Mouse (Mus musculus) erythroblast, adult 5-6 weeks (primary cell): ENCODE results near the gene Pnpo. TPM values are rescaled to one million over a fixed set of nuclear protein-coding genes. Genes with fewer than 3 reads are reported as not detected.
A peak's percentile ranks its signal among the peaks of the same experiment; 100 is the strongest.

Experiments
- ATAC-seq: replicated peaks from 2 replicates; pipeline ENCODE4 v1.8.0; 2016; ENCODE audit warnings: moderate number of reproducible peaks, mild to moderate bottlenecking, moderate TSS enrichment, inconsistent platforms; ENCODE audit not compliant: poor library complexity, low FRiP score, severe bottlenecking
- total RNA-seq, 2 experiments: library from RNA; stranded (forward) in 1 of 2; stranded (reverse) in 1 of 2; fragments of 150-400 nt in 1 of 2; fragments of 200-764, 138-1000 nt in 1 of 2; gene quantifications; 2 replicates each; pipeline versions ENCODE4 v1.2.3 to v1.2.4; 2015 to 2017; ENCODE audit warnings: low replicate concordance in 2 of 2

Pnpo gene
- total RNA-seq (2015; ENCODE audit: low replicate concordance) (231 and 288 TPM in 2 replicates), total RNA-seq (2017; ENCODE audit: low replicate concordance) (381 and 405 TPM in 2 replicates)

DNA sequence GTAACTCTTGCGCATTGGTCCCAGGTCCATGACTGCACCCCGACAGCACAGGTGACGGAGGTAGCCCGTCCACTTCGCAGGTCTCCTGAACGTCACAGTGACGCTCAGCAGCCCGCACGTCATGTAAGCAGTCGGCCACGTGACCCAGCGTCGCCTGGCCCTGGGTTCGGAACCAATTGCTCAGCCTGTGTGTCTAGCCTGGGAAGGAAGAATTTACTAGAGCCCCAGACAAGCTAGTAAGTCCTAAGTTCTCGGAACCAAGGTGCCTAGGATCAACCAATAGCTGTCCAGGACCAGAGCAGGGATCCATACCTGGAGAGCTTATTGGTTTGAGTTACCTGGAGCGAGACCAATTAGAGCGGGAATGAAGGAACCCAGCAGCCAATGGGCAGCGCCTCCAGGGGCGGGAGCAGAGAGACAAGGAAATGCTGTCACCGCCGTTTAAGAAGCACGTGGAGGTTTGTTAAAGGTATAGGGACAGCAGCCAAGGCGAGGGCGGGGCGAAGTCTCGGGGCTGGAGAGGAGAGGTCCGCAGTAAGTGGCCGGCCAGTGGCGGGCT is at the start of gene Pnpo:
Pnpo (minus strand) TSS at position 241 of the 559 bp plus-strand sequence.
- peak; percentile 72 for ATAC-seq

DNA sequence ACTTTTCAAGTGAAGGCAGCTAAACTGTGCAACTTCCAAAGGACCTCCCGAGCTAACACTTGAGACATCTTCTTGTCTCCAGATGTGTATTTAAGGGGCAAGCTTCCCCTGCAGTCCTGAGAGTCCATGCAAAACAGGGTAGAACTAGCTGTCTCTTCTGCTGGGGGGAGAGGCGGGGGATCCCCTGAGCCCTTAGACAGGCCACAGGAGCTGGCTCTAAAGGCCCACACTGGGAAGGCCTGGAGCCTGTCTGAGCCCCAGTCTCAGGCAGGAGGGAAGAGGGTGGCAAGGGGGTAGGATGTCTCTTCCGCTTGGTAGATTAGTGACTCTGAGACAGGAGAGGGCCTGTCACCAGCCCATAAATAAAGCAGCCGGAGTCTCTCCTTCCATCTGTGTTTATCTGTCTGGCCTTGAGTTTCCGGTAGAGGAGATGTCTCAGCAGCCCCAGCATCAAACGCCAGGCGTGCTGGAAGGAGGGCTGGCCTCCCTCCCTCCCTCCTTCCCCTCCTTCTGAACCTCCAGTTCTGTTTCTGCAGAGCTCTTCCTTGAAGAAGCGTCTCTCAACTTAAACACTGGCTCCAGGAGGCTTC is 49.0 kb upstream of the Pnpo start:
- no peak for ATAC-seq

DNA sequence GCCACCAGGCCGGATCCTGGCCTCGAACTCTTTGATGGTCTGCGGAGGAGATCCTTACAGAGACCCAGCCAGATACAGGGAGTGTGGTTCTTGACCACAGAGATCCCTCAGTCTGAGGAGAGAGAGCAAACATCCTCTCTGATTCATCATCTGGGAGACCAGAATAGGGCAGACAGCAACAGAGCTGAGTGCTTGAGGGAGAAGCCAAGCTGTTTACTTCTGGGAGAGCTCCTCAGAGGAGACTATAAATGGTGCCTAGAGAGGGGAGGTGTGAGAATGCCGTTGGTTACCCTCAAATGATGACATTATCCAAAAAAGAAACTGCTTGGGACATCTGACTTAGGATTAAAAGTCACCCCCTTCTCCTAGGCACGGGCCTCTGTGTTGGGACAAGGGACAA is 47.7 kb upstream of the Pnpo start:
- no peak for ATAC-seq

DNA sequence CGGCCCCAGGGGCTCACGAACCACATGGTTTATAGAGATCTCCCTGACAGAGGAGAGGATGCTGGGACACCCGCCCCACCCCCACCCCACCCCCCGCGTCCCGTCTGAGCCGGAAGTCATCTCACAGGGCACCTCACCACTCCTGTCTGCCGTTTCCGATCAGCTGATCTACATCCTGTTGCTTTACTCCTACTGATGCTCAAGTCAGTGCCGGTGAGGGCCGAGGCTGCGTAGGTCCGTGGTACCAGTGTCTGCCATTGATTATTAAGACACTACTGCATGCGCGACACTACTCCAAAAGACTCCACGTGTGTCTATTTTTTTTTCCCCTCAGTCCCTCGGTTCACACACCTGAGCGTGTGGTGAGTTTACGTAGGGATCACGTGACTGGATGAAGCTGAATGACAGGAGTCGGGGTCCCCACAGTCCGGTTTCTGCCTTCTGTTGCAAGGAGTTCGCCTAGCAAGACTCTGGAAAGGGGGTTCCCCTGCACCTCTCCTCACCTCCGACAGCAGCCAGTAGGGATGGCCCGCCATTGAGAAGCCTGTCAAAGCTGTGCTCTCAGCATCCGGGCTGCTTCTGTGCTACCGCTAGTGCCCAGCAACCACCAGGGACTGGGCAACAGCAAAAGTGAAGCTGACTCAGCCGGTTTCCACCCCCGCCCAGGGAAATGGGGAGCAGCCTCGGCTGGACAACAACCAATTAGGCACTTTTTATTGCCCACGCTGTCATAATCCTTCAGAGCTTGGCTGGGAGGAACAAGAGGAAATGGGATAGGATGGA is 44.3 kb upstream of the Pnpo start:
- no peak for ATAC-seq

DNA sequence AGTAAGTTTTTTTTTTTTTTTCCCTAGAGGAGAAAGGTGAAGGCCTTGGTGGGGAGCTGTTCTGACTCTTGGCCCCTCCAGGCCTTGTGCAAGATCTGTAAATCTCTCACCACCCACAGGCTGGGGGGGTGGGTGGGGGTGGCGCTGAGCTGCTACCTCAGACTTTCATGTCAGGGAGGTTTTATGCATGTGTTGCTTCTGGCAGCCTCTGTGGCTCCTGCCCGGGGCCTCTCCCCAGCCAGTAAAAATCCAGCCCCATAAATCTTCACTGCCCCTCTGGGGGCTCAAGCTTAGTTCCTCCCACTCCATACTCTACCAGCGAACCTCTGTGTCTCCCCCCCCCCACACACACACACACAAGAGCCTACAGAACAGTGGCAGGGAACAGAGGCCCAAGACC is 42.7 kb upstream of the Pnpo start:
- ATAC-seq: no peak

DNA sequence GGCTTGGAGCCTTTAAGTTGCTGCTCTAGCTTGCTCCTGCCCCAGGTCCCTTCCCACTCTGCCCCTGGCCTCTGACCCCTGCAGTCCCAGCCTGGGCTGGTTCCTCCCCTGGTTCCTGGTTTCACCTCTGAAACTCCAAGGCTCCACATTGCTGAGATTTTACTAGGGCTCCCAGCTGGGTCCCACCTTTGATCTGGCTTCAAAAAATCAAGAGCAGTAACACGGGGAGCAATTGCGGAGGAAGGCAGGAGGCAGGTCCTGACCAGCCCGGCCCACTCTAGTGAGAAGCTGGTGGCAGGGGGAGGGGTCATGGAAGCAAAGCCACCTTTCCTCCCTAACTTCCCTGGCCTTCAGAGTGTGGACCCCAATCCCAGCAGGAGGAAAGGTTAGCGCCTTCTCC is 41.1 kb upstream of the Pnpo start:
- ATAC-seq: no peak

DNA sequence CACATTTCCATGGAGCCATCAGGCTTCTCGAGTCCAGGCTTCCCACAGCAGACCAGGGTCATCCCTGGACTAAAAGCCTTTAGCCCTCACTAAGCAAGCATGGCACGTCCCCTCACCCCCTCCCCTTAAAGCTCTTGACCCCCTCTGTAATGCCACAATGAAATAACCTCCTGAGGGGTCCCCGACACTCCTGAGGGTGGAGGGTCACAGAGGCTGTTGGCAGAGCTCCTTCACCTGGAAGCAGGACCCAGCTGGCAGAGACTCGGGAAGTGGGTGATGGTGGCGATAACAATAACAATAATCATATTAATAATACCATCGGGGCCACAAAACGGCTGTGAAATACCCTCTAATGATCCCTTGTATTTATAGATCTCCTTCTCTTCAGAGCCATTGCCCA is 39.1 kb upstream of the Pnpo start, which contains the start of gene Sp2:
Sp2 (minus strand) TSS at position 101 of the 400 bp plus-strand sequence.
- no peak for ATAC-seq

DNA sequence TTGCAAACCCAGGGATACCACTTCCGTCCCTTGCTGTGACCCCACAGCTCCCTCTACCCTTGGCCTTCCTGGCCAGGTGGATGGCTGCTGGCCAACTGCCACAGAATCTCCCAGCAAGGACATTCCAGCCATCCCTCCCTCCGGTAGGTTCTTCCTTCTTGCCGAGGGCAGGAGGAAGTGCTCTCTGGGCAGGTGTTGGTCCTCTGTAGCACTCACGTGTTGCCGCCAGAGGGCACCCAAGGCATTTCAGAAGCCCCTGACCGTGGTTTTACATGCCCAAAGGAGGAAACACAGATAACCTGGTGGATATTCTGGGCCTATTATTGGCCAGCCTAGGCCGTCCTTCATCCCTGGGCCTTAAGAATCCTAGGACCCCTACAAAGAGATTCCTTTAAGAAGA is 38.6 kb upstream of the Pnpo start:
- no peak for ATAC-seq

DNA sequence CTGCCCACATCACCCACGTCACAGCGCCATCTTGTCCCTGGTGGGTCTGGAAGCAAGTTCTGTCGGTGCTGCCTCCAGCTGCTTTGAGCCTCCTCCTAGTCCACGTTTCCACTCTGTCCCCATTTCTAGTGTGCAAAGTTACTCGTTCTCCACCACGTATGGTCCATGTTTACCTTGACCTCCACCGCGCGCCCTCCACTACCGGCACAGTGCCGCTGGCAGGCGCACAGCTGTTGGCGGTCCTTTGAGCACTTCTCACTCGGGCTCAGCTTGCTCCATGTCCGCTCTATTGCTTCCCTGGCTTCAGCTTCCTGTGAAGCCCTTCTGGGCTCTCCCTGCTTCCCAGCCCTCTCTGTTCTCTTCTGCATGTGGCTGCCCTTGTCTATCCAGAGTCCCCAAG is 37.7 kb upstream of the Pnpo start:
- no peak for ATAC-seq

DNA sequence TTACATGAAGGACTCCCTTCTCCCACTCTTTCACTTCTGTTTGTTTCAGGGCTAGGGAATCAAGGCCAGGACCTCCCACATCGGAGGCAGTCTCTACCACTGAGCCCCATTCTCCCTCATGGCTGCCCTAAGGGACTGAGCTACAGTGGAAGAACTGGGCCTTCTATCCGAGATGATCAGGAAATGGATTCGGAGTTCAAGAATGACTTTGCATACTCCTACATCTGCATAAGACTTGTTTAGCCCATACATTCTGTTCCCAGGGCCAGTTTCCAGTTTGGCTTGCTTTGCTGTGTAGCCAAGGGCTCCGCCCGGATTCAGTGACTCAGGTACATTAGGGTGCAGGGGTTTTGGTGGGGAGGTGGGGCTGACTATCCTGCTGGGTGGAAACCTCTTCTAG is 36.2 kb upstream of the Pnpo start:
- ATAC-seq: no peak

DNA sequence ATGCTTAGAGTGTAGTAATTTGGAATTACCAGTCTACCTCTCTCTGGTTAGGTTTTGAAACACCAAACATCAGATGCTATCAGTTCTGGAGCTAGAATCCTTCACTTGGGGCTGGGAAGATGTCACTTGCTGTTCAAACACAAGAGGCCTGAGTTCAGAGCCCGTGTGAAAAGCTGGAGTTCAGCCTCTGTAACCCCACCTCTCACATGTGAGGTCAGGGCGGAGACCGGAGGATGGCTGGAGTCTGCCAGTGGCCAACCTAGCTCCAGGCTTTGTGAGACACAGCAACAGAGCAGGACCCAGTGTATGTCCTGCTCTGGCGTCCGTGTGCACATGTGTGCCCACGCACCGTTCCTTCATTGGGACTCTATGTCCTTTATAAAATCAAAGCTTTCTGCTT is 35.5 kb upstream of the Pnpo start:
- no peak for ATAC-seq

DNA sequence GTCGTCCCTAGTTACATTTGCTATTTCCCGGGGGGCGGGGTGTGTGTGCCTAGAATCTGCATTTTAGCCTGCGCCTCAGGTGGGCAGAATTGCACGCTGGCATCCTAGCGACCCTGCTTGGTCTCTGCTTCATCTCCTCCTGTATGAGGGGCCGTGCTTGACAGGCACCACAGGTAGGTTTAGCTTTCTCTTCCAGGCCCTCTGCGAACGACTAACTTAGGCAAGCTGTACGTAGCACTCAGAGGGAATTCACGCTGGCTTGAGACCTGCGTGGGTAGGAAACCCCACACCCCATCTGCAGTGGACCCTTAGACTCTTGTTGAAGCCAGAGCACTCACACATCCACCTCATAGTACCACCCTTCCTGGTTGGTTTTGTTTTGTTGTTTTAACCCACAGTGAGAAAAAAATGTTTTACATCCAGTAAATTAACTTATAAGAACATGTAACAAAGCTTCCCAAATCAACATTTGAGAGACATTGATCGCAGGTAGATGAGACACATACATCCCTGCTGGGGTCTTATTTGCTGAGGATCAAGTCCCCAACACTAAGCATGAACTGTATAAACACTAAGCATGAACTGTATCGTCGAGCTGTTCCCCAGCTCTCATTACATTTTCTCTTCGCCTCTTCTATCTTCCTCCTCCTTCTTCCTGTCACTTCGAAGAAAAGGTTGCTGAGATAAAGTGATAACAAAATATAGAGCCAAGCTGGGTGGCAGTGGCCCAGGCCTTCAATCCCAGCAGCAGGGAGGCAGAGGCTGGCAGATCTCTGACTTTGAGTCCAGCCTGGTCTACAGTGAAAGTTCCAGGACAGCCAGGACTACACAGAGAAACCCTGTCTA is 34.8 kb upstream of the Pnpo start:
- no peak; the same call in none of the 2 replicates for ATAC-seq

DNA sequence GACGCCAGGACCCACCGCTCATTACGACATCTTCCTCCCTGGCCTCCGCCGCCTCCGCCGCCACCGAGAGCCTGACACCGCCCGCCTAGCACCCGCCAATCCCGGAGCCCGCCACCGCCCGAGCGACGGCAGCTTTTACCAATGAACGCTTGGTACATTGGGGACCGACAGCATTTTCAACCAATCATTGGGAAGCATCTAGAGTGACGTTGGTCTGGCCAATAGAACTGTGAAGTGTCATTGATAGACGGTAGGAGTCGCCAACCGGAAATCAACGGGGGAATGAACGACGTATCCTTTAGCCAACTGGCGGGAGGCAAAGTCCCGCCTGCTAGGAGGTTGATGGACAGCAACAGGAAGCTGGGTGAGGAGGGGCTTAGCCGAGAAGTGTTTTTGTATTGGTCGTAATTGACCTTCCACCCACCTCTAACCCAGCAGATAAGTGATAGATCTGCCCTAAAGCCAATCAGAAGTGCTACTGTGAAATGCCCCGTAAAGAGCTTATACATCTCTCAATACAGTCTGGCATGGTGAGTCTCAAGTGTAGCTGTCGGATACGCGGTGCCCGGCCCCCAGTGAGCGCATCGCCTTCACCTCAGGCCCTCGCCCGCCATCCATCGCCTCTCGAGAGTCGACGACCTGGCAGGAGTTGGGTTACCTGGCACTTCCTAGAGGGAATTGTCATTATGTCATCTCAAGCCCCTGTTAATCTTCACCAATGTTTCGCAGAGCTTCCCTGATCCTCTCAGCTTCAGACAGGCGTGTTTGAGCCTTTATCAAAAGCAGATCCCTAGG is 34.0 kb upstream of the Pnpo start:
- ATAC-seq: peak; percentile 90

DNA sequence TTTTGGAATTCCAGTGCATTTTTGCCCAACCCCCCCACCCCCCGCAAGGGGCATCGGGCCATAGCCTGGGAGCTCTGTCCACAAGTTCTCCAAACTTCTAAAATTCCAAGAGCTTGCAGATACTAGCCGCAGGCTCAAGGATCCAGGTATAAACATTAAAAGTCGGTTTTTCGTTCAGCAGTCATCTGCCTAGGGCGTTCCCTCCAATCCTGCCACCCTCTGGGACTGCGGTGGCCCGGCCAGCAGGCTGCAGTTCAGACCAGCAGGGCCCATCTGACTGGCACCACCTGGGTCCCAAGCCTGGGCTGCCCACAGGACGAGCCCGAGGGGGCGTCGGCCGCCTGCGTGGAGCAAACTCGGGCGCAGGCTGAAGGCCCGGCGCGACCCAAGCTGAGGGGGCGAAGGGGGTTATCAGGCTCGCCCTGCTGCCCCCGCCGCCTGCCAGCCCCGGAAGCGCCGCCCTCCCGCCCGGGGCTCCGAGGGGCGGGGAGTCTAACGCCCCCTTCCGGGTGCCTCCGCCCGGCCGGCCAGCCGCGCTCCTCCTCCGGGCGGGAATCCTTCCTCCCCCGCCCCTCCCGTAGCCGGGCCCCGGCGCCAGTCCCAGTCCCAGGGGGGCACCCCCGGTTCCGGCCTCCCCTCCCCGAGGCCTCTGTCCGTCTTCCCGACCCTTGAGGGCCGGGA is 33.3 kb upstream of the Pnpo start:
- ATAC-seq: peak; percentile 38

DNA sequence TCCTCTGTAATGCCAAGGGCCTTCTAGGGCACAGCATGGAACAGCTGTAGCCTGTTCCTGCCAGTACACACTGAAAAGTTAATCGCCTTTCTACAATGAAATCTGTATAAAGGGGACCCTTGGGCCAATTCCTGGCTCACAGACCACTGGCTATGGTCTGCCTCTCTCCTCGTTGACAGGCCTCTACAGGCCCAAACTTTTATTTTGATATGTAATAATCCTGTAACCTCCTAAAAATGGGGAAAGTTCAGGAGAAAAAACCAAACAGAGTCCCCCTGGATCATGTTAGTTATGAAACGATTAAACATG is 32.5 kb upstream of the Pnpo start:
- no peak for ATAC-seq

DNA sequence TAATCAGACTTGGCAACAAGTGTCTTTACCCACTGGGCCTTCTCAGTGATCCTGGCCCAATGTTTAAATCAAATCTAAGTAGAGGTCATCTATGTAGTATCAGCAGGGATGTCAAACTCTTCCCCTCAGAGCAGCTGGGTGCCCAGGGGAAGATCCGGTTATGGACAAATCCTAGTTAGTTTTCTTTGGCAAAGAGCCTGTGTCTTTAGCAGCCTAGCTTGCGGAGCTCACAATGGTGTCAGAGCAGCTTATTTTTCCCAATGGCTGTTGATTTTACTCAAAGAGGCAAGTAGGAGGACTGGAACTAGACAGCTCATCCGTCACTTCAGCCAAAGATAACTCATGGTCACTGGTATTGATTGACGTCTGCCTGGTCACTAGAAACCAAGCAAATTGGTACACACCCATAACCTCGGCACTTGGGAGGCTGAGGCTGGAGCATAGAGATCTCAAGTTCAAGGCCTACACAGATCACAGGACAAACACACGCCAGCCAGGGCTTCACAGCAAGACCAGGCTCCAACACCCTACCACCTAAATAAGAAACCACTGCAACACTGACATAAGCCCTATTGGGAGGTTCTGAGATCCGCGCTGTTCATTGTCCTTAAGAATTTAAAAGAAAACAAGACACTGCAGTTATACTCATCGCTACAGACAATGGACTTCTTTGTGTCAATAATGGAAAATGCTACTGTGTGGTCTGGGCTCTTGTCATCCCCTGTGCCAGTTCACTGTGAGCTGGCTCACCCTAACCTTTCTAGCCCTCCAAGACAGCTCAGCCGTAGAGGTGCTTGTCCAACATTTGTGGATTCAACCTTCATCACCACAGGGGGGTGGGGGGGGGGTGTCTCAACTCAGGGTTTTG is 32.0 kb upstream of the Pnpo start:
- ATAC-seq: no peak

DNA sequence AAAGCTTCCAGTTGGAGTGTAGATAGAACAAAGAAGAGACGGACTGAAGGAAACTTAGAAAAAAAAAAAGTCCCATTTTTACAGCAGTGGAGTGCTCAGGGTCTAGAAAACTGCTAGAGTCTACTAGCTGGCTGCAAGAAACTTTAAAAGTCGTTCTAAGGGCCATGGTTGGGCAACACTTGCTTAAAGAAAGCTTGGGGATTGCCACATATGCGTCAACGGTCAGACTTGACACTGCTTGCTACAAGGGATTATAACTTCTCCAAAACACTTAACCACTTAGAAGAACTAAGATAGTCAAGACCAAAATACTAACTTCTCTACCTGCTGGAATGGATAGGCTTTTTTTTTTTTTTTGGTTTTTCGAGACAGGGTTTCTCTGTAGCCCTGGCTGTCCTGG is 31.0 kb upstream of the Pnpo start:
- ATAC-seq: no peak

DNA sequence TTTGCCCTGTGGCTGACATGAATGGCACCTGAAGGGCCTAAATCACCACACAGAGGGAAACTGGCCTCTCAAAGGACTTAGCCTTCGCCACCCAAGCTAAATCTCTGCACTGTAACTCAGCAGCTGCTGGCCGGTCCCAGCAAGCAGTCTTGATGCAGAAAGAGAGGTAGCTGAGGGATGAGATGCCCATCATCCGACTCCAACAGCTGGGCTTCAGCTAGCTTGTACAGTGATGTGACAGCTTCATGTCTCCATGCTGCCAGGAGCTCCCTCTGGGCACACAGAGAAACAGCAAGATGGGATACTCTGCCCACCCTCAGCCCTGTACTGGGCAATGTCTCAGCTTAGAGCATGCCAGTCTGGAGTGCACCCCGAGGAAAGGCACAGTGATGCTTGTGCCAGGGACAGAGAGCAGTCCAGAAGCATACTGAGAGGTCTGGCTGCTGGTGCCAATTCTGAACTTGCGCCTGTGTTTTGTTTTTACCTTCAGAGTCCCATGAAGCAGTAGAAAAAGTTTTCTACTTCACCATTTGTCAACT is 29.7 kb upstream of the Pnpo start:
- ATAC-seq: no peak
